Mouse (Mus musculus) E14TG2a.4 (cell line): ENCODE data around the gene Hip1.

Experiments
- H3K27me3 ChIP-seq: 2 replicates; pipeline ENCODE4 v1.6.1; 2014; ENCODE audit warnings: low read length, control low read depth; ENCODE audit not compliant: insufficient read depth
- H3K36me3 ChIP-seq: 2 replicates; pipeline ENCODE4 v1.6.1; 2014; ENCODE audit warnings: low read length, control low read depth; ENCODE audit not compliant: insufficient read depth
- H3K4me1 ChIP-seq: replicated peaks from 2 replicates; pipeline ENCODE4 v1.6.1; 2014; ENCODE audit warnings: low read depth, low read length, control low read depth
- H3K4me3 ChIP-seq: replicated peaks from 2 replicates; pipeline ENCODE4 v1.5.1; 2014; ENCODE audit warnings: mild to moderate bottlenecking, low read length
- H3K9me3 ChIP-seq: 2 replicates; pipeline ENCODE4 v1.6.1; 2014; ENCODE audit warnings: low read length, control low read depth
- CTCF ChIP-seq: conservative IDR thresholded peaks from 2 replicates; pipeline ENCODE4 v1.5.1; 2014; ENCODE audit warnings: low read length
- NANOG ChIP-seq: IDR thresholded peaks from 2 replicates; pipeline ENCODE4 v1.6.1; 2014; ENCODE audit warnings: borderline replicate concordance, low read length, mixed read lengths
- POU5F1 ChIP-seq: IDR thresholded peaks from 2 replicates; pipeline ENCODE4 v1.6.1; 2014; ENCODE audit warnings: low read length, borderline replicate concordance

Hip1 gene

GRCm38 (mm10) chr5:135544865-135545797 is at the start of gene Hip1:
TSS of gene Hip1 (minus strand) at chr5:135545120.
- Histone ChIP-seq H3K27me3 (peaks cover 55% of the 10 kb centered on the region), H3K4me1 (peaks cover 21% of the 10 kb centered on the region), H3K36me3 (no peaks in the 10 kb centered on the region), H3K9me3 (no peaks in the 10 kb centered on the region), H3K4me3 (peak within 1 kb of the TSS; percentile 94)
- TF ChIP-seq NANOG (no peak), POU5F1 (no peak), CTCF (no peak)

DNA sequence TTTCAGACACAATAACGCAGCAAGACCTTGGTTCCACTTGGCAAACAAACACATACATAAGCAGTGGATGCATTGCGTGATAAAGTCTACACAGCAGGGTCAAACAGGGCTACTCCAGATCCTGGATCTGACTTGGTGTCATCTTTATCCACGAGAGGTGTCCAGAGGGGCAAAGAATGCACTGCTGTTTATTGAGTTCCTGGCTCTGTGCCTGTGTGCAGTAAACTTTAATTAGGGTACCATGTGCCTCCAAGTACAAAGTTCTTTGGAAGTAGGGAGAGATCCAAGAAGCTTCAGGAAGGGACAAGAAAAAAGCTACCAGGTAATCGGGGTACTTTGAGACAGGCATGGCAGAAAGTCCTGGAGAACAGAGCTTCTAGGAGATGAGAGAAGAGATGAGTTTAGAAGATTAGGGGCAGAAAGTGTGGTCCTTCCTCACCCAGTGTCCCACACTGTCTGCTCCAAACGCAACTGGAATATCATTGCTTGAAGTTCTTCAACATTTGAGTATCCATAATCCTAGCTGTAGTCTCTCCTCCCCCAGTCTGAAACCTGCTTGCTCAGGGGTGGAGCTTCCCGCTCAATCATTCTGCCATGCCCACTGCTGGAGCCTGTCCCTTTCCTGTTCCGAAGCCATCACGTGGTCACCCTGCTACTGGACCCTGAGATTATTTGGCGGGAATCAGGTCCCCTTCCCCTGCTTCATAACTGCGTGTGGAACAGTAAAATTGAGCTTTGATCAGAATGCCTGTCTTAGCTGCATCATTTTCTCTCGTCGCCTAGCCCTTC is 45.3 kb upstream of the Hip1 start:
- no peaks in the 10 kb centered on the region for H3K36me3 ChIP-seq
- no peaks in the 10 kb centered on the region for H3K27me3 ChIP-seq
- no peaks in the 10 kb centered on the region; the same call in 1 of the 2 replicates for H3K4me1 ChIP-seq
- peaks cover 22% of the 10 kb centered on the region for H3K9me3 ChIP-seq
- no peak for TF ChIP-seq CTCF
- no peak for TF ChIP-seq POU5F1
- no peak for TF ChIP-seq NANOG
- H3K4me3 ChIP-seq, result no peak overlapping the region

GRCm38 (mm10) chr5:135587764-135588163 is 42.8 kb upstream of the Hip1 start:
- peaks cover 22% of the 10 kb centered on the region for H3K9me3 ChIP-seq
- no peak overlapping the region for H3K4me3 ChIP-seq
- no peaks in the 10 kb centered on the region for H3K36me3 ChIP-seq
- no peak for TF ChIP-seq POU5F1
- TF ChIP-seq NANOG, result no peak
- no peak for TF ChIP-seq CTCF
- H3K4me1 ChIP-seq, result no peaks in the 10 kb centered on the region
- no peaks in the 10 kb centered on the region for H3K27me3 ChIP-seq

DNA sequence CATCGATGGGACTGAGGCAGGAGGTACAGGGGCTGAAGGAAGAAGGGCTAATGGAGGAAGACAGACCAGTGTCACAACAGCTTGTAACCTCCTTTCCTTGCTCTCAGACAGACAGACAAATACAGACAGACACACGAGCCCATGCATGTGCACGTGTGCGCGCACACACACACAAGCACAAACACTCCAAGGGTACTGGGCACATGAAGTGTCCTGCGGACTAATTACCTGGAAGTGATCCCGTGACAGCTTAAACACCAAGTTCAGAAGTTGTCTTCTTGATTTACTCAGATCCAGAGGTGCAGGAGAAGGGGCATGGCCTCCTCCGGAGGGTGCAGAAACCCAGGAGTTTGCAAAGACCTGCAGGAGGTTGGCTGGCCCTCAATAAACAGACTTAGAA is 40.8 kb upstream of the Hip1 start:
- Histone ChIP-seq H3K4me1 (no peaks in the 10 kb centered on the region), H3K27me3 (no peaks in the 10 kb centered on the region), H3K4me3 (no peak overlapping the region), H3K9me3 (peaks cover 10% of the 10 kb centered on the region; the same call in 1 of the 2 replicates), H3K36me3 (no peaks in the 10 kb centered on the region)
- no peak for TF ChIP-seq NANOG
- TF ChIP-seq POU5F1, result no peak
- no peak for TF ChIP-seq CTCF

DNA sequence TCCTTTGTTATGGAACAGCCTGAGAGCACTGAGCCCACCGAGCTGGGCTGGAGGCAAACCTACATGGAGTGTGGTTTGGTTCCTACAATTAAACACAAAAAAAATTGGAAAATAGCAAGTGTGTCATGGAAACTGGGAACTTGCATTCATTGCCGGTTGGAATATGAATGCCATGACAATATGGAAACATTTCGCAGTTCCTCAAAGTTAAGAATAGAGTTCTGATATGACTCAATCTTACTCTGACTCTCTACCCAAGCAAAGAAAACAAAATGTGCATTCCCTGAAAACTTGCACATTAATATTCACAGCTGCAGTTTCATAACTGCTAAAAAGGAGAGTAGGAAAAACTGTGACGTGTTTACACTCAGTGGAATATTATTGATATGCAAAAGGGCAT is 37.4 kb upstream of the Hip1 start:
- Histone ChIP-seq H3K36me3 (no peaks in the 10 kb centered on the region), H3K4me1 (no peaks in the 10 kb centered on the region), H3K4me3 (no peak overlapping the region), H3K27me3 (no peaks in the 10 kb centered on the region), H3K9me3 (peaks cover 8% of the 10 kb centered on the region; the same call in 1 of the 2 replicates)
- TF ChIP-seq CTCF (no peak), NANOG (no peak), POU5F1 (no peak)

DNA sequence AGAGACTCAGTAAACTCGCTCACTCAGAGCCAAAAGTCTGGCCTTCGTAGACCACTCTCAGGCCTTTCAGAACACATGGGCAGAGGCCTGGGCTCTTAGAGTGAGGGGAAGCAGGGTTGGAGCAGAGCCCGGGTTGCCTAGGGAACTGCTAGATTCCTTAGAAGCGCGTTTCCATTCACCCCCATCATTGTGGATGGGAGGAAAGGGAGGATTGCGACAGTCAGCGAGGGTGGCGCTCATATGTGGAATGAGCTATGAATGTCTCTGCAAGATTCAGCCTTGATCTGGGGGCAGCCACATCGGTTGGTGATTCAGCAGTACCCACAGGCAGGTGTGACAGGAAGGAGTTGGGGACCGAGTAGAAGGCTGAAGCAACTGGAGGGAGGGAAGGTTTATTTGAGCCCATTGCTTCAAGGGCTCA is 34.4 kb upstream of the Hip1 start:
- Histone ChIP-seq H3K4me1 (no peaks in the 10 kb centered on the region), H3K4me3 (no peak overlapping the region), H3K9me3 (peaks cover 8% of the 10 kb centered on the region; the same call in 1 of the 2 replicates), H3K27me3 (peaks cover 4% of the 10 kb centered on the region; the same call in 1 of the 2 replicates), H3K36me3 (no peaks in the 10 kb centered on the region)
- TF ChIP-seq NANOG, result no peak
- TF ChIP-seq CTCF, result no peak
- TF ChIP-seq POU5F1, result no peak

GRCm38 (mm10) chr5:135576055-135576454 is 31.1 kb upstream of the Hip1 start:
- Histone ChIP-seq H3K36me3 (no peaks in the 10 kb centered on the region), H3K9me3 (peaks cover 8% of the 10 kb centered on the region; the same call in 1 of the 2 replicates), H3K4me1 (peaks cover under 1% of the 10 kb centered on the region; the same call in 1 of the 2 replicates), H3K27me3 (peaks cover 11% of the 10 kb centered on the region), H3K4me3 (no peak overlapping the region)
- TF ChIP-seq POU5F1 (no peak), NANOG (no peak), CTCF (no peak)

- Histone ChIP-seq H3K4me3 (no peak within 1 kb of the TSS), H3K27me3 (peaks cover 11% of the 10 kb centered on the region), H3K36me3 (no peaks in the 10 kb centered on the region), H3K4me1 (peaks cover 5% of the 10 kb centered on the region; the same call in 1 of the 2 replicates), H3K9me3 (peaks cover 8% of the 10 kb centered on the region; the same call in 1 of the 2 replicates)
- no peak for TF ChIP-seq POU5F1
- TF ChIP-seq NANOG, result no peak
- TF ChIP-seq CTCF, result no peak
These were observed 28.1 kb upstream of the Hip1 start, which contains the start of gene Ccl24 for GRCm38 (mm10) chr5:135573006-135573405. TSS of gene Ccl24 (minus strand) at chr5:135573049.
